Mouse (Mus musculus) limb, embryonic 10.5 days (tissue): Measurements from ENCODE around the gene Vps54. TPM values are rescaled to one million over a fixed set of nuclear protein-coding genes. Genes with fewer than 3 reads are reported as not detected.

Experiments used
- DNase-seq: peaks from one replicate; pipeline ENCODE4 v3.0.0-alpha.2; 2017; ENCODE audit warnings: low spot score
- H3K27ac ChIP-seq: fragments of 300-500 bp; sonication (generic); 2 replicates; pipeline ENCODE4 v1.5.1; 2016; ENCODE audit warnings: mild to moderate bottlenecking
- H3K27me3 ChIP-seq: fragments of 300-500 bp; sonication (generic); 2 replicates; pipeline ENCODE4 v1.6.1; 2016; ENCODE audit warnings: low read depth, mild to moderate bottlenecking; ENCODE audit not compliant: poor library complexity, severe bottlenecking
- H3K36me3 ChIP-seq: fragments of 300-500 bp; sonication (generic); 2 replicates; pipeline ENCODE4 v1.6.1; 2016; ENCODE audit warnings: mild to moderate bottlenecking, moderate library complexity
- H3K4me1 ChIP-seq: fragments of 300-500 bp; sonication (generic); 2 replicates; pipeline ENCODE4 v1.6.1; 2016
- H3K4me3 ChIP-seq: fragments of 300-500 bp; sonication (generic); 2 replicates; pipeline ENCODE4 v1.5.1; 2016; ENCODE audit warnings: mild to moderate bottlenecking, moderate library complexity
- H3K9me3 ChIP-seq: fragments of 300-500 bp; sonication (generic); replicated peaks from 2 replicates; pipeline ENCODE4 v1.6.1; 2016; ENCODE audit warnings: mild to moderate bottlenecking
- WGBS: fragments of 180-500 bp; shearing (Covaris S2); methylation state at CpG from one replicate; pipeline ENCODE4 v1.1.7; 2016; 5-methylcytosine and 5-hydroxymethylcytosine counted together
- microRNA counts: library from miRNA; unstranded; fragments of <30 nt; microRNA quantifications from one replicate; lab custom pipeline; 2017
- microRNA-seq: library from miRNA; unstranded; fragments of <30 nt; microRNA quantifications from one replicate; pipeline ENCODE4, GENCODE M21; 2017
- polyA plus RNA-seq: library from polyadenylated mRNA; unstranded; fragments of >200 nt; fragmentation: Nextera tagmentation; extraction: Ambion mirVana; gene quantifications from 2 replicates; pipeline ENCODE4 v1.2.1, GENCODE M21; 2016

Vps54 gene
- polyA plus RNA-seq, 1 experiment from 2014 or later = 12.4 TPM

DNA sequence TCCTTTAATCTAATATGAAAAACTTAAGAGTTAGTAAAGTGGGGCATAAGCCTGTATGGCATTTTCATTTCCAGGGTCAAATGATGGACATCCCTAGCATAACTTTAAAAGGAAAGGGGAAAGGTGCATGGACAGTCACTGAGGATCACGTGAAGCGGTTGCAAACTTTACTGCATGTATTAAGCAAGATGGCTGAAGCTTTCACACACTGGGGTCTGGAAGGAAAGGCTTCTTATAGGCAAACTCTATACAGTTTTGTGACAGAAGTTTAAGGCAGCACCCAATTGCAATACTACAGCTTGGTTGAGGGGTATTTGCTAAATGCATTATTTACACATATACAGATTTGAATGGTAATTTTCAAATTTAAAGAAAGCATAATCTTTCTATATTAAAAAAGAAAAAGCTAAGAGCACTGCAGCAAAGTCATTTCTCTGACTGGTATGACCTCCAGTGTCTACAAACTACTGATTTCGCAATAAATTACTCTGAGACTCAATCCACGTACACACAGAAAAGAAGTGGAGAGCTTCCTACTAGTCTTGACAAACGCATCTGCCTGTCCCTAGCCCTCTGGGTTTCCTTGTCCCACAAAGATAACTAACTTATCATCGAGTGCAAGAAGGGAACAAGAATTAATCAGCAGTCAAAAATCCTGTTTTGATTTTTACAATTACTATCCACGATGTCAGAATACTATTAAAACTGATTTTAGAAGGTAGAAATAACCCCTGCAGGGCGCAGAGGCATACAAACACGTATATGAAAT, 130.4 kb downstream of the Vps54 start:
- Histone ChIP-seq H3K27me3 (no peaks in the 10 kb centered on the region), H3K27ac (peak overlapping the region; percentile 95), H3K4me1 (peaks cover 25% of the 10 kb centered on the region), H3K36me3 (no peaks in the 10 kb centered on the region), H3K4me3 (peak overlapping the region; percentile 81), H3K9me3 (no peaks in the 10 kb centered on the region)
- WGBS = 31% methylated on average over 9 of the region's 9 CpGs
- no peak for DNase-seq

DNA sequence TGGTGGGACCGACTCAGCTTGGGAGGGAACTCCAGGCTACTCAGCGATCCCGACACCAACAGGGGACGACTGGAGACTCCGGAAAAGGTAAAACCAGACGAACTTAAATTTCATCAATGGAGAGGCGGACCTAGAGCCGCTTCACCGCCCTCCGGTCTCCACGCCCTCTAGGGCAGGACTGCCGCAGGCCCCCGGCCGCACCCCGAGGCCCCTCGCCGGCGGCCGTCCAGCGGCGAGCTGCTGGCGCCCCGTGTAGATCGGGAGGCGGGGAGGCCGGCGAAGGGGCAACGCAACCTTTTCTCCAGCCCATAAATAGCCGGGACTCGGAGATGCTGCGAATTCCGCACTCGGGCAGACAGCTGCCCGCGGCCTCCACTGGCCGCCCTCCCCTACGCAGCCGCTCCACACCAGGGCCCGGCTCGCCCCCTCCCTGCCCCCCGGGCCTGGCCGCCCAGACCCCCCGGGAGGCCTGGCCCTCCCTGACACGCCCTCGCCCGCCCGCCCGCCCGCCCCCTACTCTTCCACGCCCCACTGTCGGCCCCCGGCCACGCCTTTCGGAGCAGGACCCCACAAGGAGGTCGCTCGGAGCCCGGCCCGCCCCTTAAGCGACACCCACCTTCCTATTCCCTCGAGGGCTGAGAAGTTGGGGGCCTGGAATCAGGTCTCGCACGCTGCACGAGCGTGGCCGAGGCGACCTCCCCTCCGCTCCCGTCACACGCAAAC, 131.5 kb downstream of the Vps54 start:
- DNase-seq = peak; percentile 92
- no peaks in the 10 kb centered on the region for H3K36me3 ChIP-seq
- H3K27me3 ChIP-seq = no peaks in the 10 kb centered on the region
- no peaks in the 10 kb centered on the region for H3K9me3 ChIP-seq
- peaks cover 25% of the 10 kb centered on the region for H3K4me1 ChIP-seq
- H3K4me3 ChIP-seq = peak overlapping the region; percentile 81
- under 1% methylated on average over 64 of the region's 69 CpGs for WGBS
- H3K27ac ChIP-seq = peak overlapping the region; percentile 95

MicroRNA genes within 50 kb of the gene (microRNA counts, 519-probe panel; counts per million panel counts)
- 684 counts per million, percentile 72 among the panel's probes with 10 or more counts for microRNA mmu-miR-1933-3p (lab: Ali Mortazavi, UCI)
- 684 counts per million, percentile 72 among the panel's probes with 10 or more counts for microRNA mmu-miR-1933-5p (lab: Ali Mortazavi, UCI)

Small RNA genes within 50 kb of the gene (microRNA-seq; reads per million reads assigned to microRNA genes)
- 1.2 reads per million for gene Mir1933

Other genes with a start within 250 kb of the Vps54 start
- gene Peli1, start 148.0 kb upstream of the Vps54 start, polyA plus RNA-seq = 59.0 and 64.3 TPM in 2 replicates
- 45.3 and 55.7 TPM in 2 replicates for gene Ugp2, start 131.9 kb downstream of the Vps54 start, polyA plus RNA-seq